Mouse (Mus musculus): Measurements from ENCODE around the gene Guca1a. TPM values are rescaled to one million over a fixed set of nuclear protein-coding genes. Genes with fewer than 3 reads are reported as not detected.

Guca1a gene
- polyA plus RNA-seq, 1 experiment from 2014 or later: 0.23 TPM

DNA sequence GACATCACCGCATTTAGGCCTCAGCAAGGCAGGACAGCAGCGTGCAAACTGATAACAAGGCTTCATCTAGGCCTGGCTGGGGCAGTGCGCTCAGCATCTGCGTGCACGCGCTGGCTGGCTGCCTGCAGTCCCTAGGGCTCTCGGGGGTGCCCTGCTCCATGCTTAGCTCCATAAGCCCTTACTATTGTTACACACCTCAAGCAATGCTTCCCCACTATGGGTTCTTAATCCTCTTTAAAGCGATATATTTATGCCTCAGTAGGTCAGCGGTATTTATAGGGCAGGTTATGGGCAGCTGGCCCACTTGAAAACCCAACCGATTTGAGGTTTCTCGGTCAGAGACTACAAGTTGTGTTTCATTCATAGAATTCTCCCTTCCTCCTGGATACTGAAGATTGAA, 18.5 kb downstream of the Guca1a start:
- H3K4me3 ChIP-seq (ENCODE audit: low read depth, low read length): no peak overlapping the region
- 91% methylated on average over 11 of the region's 11 CpGs for WGBS
- DNase-seq (ENCODE audit: low spot score): no peak
- no peaks in the 10 kb centered on the region for H3K9me3 ChIP-seq (ENCODE audit: control insufficient read depth, low read length)
- H3K9ac ChIP-seq (ENCODE audit: low read length): no peak overlapping the region
- no peak for ATAC-seq (ENCODE audit: insufficient number of reproducible peaks, low FRiP score, low TSS enrichment, low read depth)
- no peak overlapping the region for H3K27ac ChIP-seq (replicated peaks; ENCODE audit: low read depth, low read length)
- no peak overlapping the region for H3K4me2 ChIP-seq (ENCODE audit: low read depth, severe bottlenecking)
- no peaks in the 10 kb centered on the region for H3K4me1 ChIP-seq (ENCODE audit: control insufficient read depth, insufficient read depth, low read length)
- no peaks in the 10 kb centered on the region for H3K27me3 ChIP-seq (ENCODE audit: control insufficient read depth, insufficient read depth, low read length)
- peaks cover 8% of the 10 kb centered on the region for H3K36me3 ChIP-seq (ENCODE audit: control insufficient read depth, insufficient read depth, low read length)

DNA sequence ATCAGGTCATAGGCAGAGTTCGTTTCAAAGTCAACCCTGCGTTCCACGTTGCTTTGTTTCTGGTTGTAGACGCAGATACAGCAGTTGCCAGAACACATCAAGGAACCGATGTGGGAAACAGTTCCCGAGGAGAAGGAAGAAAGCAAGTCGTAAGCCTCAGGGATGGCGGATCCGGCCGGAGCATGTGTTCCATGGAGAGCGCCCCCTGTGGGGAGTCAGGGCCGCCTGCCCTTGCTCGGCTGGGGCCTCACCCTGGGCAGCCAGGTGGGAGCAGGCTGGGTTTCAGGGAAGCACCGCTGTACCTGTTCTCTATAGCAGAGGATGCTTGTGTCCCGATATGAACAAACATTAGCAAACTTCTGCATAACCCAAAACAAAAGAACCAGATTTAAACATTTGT, 22.3 kb downstream of the Guca1a start:
- WGBS: 85% methylated on average over 15 of the region's 15 CpGs
- Histone ChIP-seq H3K4me3 (ENCODE audit: low read depth, low read length) (no peak overlapping the region), H3K36me3 (ENCODE audit: control insufficient read depth, insufficient read depth, low read length) (peaks cover 17% of the 10 kb centered on the region), H3K4me1 (ENCODE audit: control insufficient read depth, insufficient read depth, low read length) (no peaks in the 10 kb centered on the region), H3K9ac (ENCODE audit: low read length) (no peak overlapping the region), H3K27ac (replicated peaks; ENCODE audit: low read depth, low read length) (no peak overlapping the region), H3K9me3 (ENCODE audit: control insufficient read depth, low read length) (no peaks in the 10 kb centered on the region), H3K4me2 (ENCODE audit: low read depth, severe bottlenecking) (no peak overlapping the region), H3K27me3 (ENCODE audit: control insufficient read depth, insufficient read depth, low read length) (no peaks in the 10 kb centered on the region)
- DNase-seq (ENCODE audit: low spot score) (no peak), ATAC-seq (ENCODE audit: insufficient number of reproducible peaks, low FRiP score, low TSS enrichment, low read depth) (no peak)

DNA sequence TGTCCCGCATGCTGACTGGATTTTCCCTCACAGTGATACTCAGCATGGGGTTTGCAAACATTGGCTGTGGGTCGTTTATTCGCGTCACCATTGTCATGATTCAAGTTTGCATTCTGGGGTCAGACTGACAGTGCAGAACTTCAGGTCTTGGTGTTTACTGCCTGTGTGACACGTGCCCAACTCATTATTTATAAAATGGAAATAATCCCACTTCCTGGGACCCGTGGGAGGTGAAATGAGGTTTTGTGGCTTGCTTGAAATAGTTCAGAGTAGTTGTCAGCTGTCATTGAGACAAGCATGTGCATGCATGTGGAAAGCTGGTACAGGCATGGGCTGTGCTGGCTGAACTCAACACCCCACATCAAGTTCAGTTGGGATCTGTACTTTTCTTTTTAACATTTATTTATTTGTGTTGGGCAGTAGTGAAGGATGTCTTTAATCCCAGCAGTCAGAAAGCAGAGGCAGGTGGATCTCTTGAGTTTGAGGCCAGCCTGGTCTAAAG, 23.6 kb downstream of the Guca1a start:
- Histone ChIP-seq H3K9me3 (ENCODE audit: control insufficient read depth, low read length) (no peaks in the 10 kb centered on the region; the same call in 1 of the 2 replicates), H3K9ac (ENCODE audit: low read length) (no peak overlapping the region), H3K27ac (replicated peaks; ENCODE audit: low read depth, low read length) (no peak overlapping the region), H3K27me3 (ENCODE audit: control insufficient read depth, insufficient read depth, low read length) (no peaks in the 10 kb centered on the region), H3K36me3 (ENCODE audit: control insufficient read depth, insufficient read depth, low read length) (peaks cover 24% of the 10 kb centered on the region), H3K4me1 (ENCODE audit: control insufficient read depth, insufficient read depth, low read length) (no peaks in the 10 kb centered on the region), H3K4me3 (ENCODE audit: low read depth, low read length) (no peak overlapping the region), H3K4me2 (ENCODE audit: low read depth, severe bottlenecking) (no peak overlapping the region)
- WGBS: 91% methylated on average over 6 of the region's 6 CpGs
- no peak for DNase-seq (ENCODE audit: low spot score)
- ATAC-seq (ENCODE audit: insufficient number of reproducible peaks, low FRiP score, low TSS enrichment, low read depth): no peak

DNA sequence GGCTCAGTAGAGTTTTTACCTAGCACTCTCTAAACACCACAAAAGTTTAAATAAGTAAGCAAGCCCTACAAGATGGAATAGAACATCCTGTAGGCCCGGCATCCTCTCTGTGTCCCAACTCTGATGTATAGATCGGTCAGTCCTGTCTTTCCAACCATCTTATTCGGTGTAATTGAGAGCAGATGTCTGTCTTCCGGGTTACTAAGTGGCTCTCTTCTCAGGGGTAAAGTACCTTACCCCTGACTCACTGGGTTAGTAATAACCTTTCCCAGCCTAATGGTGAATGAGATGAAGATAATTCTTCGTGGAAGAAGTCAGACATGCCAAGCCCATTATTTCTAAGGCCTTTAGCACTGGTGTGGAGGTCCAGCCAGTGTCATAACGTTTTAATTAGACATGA, 26.4 kb downstream of the Guca1a start:
- Histone ChIP-seq H3K36me3 (ENCODE audit: control insufficient read depth, insufficient read depth, low read length) (peaks cover 22% of the 10 kb centered on the region), H3K27ac (replicated peaks; ENCODE audit: low read depth, low read length) (no peak overlapping the region), H3K4me2 (ENCODE audit: low read depth, severe bottlenecking) (no peak overlapping the region), H3K9ac (ENCODE audit: low read length) (no peak overlapping the region), H3K9me3 (ENCODE audit: control insufficient read depth, low read length) (no peaks in the 10 kb centered on the region; the same call in 1 of the 2 replicates), H3K4me3 (ENCODE audit: low read depth, low read length) (no peak overlapping the region), H3K27me3 (ENCODE audit: control insufficient read depth, insufficient read depth, low read length) (no peaks in the 10 kb centered on the region), H3K4me1 (ENCODE audit: control insufficient read depth, insufficient read depth, low read length) (no peaks in the 10 kb centered on the region)
- DNase-seq (ENCODE audit: low spot score) (no peak), ATAC-seq (ENCODE audit: insufficient number of reproducible peaks, low FRiP score, low TSS enrichment, low read depth) (no peak)
- 41% methylated on average over 6 of the region's 6 CpGs for WGBS

DNA sequence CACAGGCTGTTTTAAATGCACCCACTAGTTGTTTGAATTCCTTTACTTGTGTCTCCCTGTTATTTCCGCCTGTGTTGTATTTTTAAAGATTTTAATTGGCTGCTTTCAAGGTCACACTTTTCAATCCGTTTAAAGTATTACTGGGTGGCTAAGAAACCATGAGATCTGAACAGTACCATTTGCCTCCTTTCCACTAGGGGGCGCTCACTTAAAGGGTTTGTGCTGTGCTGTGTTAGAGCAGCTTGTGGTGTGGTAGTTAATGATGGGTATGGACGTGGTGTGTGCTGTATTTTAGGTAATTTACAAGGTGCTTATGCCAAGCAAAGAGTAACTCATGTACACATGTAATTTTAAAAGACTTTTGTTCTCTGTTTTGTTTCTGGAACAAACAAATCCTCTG, 28.9 kb downstream of the Guca1a start:
- DNase-seq (ENCODE audit: low spot score) (peak; percentile 71), ATAC-seq (ENCODE audit: insufficient number of reproducible peaks, low FRiP score, low TSS enrichment, low read depth) (0 out of 2 replicates have a peak, but pooled peaks have one; percentile 70)
- no peaks in the 10 kb centered on the region for H3K4me1 ChIP-seq (ENCODE audit: control insufficient read depth, insufficient read depth, low read length)
- no peak overlapping the region for H3K4me3 ChIP-seq (ENCODE audit: low read depth, low read length)
- 12% methylated on average over 4 of the region's 4 CpGs for WGBS
- no peaks in the 10 kb centered on the region; the same call in 1 of the 2 replicates for H3K9me3 ChIP-seq (ENCODE audit: control insufficient read depth, low read length)
- no peak overlapping the region for H3K9ac ChIP-seq (ENCODE audit: low read length)
- H3K27me3 ChIP-seq (ENCODE audit: control insufficient read depth, insufficient read depth, low read length): no peaks in the 10 kb centered on the region
- no peak overlapping the region for H3K27ac ChIP-seq (replicated peaks; ENCODE audit: low read depth, low read length)
- H3K36me3 ChIP-seq (ENCODE audit: control insufficient read depth, insufficient read depth, low read length): peaks cover 16% of the 10 kb centered on the region
- H3K4me2 ChIP-seq (ENCODE audit: low read depth, severe bottlenecking): no peak overlapping the region

DNA sequence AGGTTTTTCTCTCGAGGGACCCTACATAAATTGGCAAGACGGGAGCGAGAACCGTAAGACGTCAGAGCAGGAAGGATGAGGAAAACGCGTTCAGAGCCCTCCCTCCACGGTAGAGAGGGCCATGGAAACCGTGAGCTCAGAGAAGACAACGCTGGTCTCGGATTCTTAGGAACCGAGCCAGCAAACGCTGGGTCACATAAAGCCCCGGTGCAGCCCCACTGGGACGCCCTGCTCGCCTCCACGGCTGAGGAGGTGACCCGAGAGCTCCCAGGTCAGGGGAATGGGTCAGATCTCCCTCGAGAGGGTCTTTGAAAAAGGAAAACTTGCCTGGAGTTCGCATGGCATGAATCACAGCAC, 31.3 kb downstream of the Guca1a start:
- ATAC-seq (ENCODE audit: insufficient number of reproducible peaks, low FRiP score, low TSS enrichment, low read depth): no peak
- Histone ChIP-seq H3K27ac (replicated peaks; ENCODE audit: low read depth, low read length) (peak overlapping the region; percentile 62; the same call in 1 of the 2 replicates), H3K4me2 (ENCODE audit: low read depth, severe bottlenecking) (peak overlapping the region; percentile 72), H3K4me1 (ENCODE audit: control insufficient read depth, insufficient read depth, low read length) (no peaks in the 10 kb centered on the region), H3K27me3 (ENCODE audit: control insufficient read depth, insufficient read depth, low read length) (no peaks in the 10 kb centered on the region), H3K9ac (ENCODE audit: low read length) (peak overlapping the region; percentile 79), H3K4me3 (ENCODE audit: low read depth, low read length) (peak overlapping the region; percentile 85), H3K9me3 (ENCODE audit: control insufficient read depth, low read length) (no peaks in the 10 kb centered on the region; the same call in 1 of the 2 replicates), H3K36me3 (ENCODE audit: control insufficient read depth, insufficient read depth, low read length) (peaks cover 9% of the 10 kb centered on the region; the same call in 1 of the 2 replicates)
- WGBS: under 1% methylated on average over 20 of the region's 20 CpGs
- DNase-seq (ENCODE audit: low spot score): no peak

DNA sequence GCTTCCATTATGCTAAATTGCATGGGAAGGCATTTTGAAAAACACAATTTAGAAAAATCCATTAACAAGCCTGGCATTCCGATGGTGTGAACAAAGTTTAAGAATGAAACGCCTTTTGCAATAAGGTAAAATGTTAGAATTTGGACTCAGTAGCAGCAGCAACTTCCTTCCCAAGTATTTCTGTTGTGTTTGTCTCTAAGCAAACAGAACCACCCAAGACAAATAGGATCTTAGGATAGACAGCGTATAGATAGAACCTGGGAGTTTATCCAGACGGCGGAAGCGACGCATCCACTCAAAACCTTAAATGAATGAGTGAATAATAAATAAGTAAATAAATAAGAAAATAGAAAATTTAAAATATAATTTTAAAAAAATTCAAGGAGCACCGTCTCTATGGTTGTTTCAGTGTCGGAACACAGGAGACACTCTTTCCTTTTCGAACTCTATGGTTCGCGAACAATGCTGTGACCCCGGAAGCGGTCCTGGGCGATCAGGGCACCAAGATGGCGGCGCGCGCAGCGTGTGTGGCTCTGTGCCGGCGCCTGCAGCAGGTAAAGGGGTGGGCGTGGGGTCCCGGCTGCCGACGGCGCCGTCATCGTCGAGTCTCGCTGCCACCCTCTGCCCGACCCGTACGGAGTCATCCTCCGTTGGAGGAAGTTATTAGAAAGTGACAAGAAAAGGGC, 31.8 kb downstream of the Guca1a start, which contains the start of gene Mrps10:
TSS of gene Mrps10 (plus strand) at position 487 of the 686 bp plus-strand sequence.
- H3K27ac ChIP-seq (replicated peaks; ENCODE audit: low read depth, low read length): peak within 1 kb of the TSS; percentile 62; the same call in 1 of the 2 replicates
- H3K4me1 ChIP-seq (ENCODE audit: control insufficient read depth, insufficient read depth, low read length): no peaks in the 10 kb centered on the region
- peak within 1 kb of the TSS; percentile 79 for H3K9ac ChIP-seq (ENCODE audit: low read length)
- 4% methylated on average over 35 of the region's 35 CpGs for WGBS
- peak within 1 kb of the TSS; percentile 85 for H3K4me3 ChIP-seq (ENCODE audit: low read depth, low read length)
- ATAC-seq (ENCODE audit: insufficient number of reproducible peaks, low FRiP score, low TSS enrichment, low read depth): peak; percentile 80; the same call in 1 of the 2 replicates
- H3K36me3 ChIP-seq (ENCODE audit: control insufficient read depth, insufficient read depth, low read length): peaks cover 7% of the 10 kb centered on the region; the same call in 1 of the 2 replicates
- H3K9me3 ChIP-seq (ENCODE audit: control insufficient read depth, low read length): no peaks in the 10 kb centered on the region; the same call in 1 of the 2 replicates
- no peaks in the 10 kb centered on the region for H3K27me3 ChIP-seq (ENCODE audit: control insufficient read depth, insufficient read depth, low read length)
- DNase-seq (ENCODE audit: low spot score): peak; percentile 91
- peak within 1 kb of the TSS; percentile 72 for H3K4me2 ChIP-seq (ENCODE audit: low read depth, severe bottlenecking)

DNA sequence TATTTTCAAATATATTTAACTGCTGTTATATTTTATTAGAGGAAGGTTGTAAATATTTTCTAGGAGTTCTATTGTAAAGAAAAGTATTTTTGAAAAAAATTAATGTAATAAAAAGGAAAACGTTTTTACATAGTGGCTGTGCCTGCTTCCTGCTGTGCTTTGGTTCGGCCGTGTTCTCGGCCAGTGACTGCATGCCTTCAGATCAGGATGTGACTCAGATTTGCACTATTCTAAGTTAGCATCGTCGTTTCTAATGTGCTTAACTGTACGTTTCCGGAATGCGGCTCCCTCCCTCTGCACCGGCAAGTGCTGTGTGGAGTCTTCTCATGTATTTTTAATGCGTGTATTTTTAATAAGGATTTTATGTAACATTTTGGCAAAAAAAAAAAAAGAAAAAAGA, 39.0 kb downstream of the Guca1a start:
- H3K27me3 ChIP-seq (ENCODE audit: control insufficient read depth, insufficient read depth, low read length): no peaks in the 10 kb centered on the region
- ATAC-seq (ENCODE audit: insufficient number of reproducible peaks, low FRiP score, low TSS enrichment, low read depth) (no peak), DNase-seq (ENCODE audit: low spot score) (no peak)
- H3K9ac ChIP-seq (ENCODE audit: low read length): no peak overlapping the region
- H3K4me3 ChIP-seq (ENCODE audit: low read depth, low read length): no peak overlapping the region
- no peak overlapping the region for H3K4me2 ChIP-seq (ENCODE audit: low read depth, severe bottlenecking)
- no peaks in the 10 kb centered on the region for H3K4me1 ChIP-seq (ENCODE audit: control insufficient read depth, insufficient read depth, low read length)
- no peaks in the 10 kb centered on the region for H3K9me3 ChIP-seq (ENCODE audit: control insufficient read depth, low read length)
- 85% methylated on average over 11 of the region's 11 CpGs for WGBS
- H3K27ac ChIP-seq (replicated peaks; ENCODE audit: low read depth, low read length): no peak overlapping the region
- peaks cover 3% of the 10 kb centered on the region; the same call in 1 of the 2 replicates for H3K36me3 ChIP-seq (ENCODE audit: control insufficient read depth, insufficient read depth, low read length)

Measured in limb, embryonic 11.5 days (tissue).